Mouse (Mus musculus) midbrain, postnatal 0 days (tissue): ENCODE results near the gene Wnt16. TPM values are rescaled to one million over a fixed set of nuclear protein-coding genes. Genes with fewer than 3 reads are reported as not detected.

Source experiments
- ATAC-seq: fragments of 200-750 bp; cut with Nextera tagmentation; 2 replicates; pipeline ENCODE4 v1.8.0; 2017; ENCODE audit warnings: moderate number of reproducible peaks, mild to moderate bottlenecking, moderate TSS enrichment, moderate library complexity; ENCODE audit not compliant: low FRiP score
- DNase-seq: peaks from one replicate; pipeline ENCODE4 v3.0.0-alpha.2; 2015; ENCODE audit warnings: low spot score
- H3K27ac ChIP-seq: fragments of 300-500 bp; sonication (generic); 2 replicates; pipeline ENCODE4 v1.5.1; 2014; ENCODE audit warnings: low read depth, mild to moderate bottlenecking, low read length, mixed read lengths
- H3K27me3 ChIP-seq: fragments of 300-500 bp; sonication (generic); 2 replicates; pipeline ENCODE4 v1.6.1; 2014; ENCODE audit warnings: low read length, control low read depth, mixed read lengths; ENCODE audit not compliant: insufficient read depth
- H3K36me3 ChIP-seq: fragments of 300-500 bp; sonication (generic); 2 replicates; pipeline ENCODE4 v1.6.1; 2014; ENCODE audit warnings: low read length, control low read depth, mixed read lengths; ENCODE audit not compliant: insufficient read depth
- H3K4me1 ChIP-seq: fragments of 300-500 bp; sonication (generic); 2 replicates; pipeline ENCODE4 v1.6.1; 2014; ENCODE audit warnings: mild to moderate bottlenecking, control low read depth, antibody characterized with exemption, low read length, mixed read lengths; ENCODE audit not compliant: insufficient read depth
- H3K4me2 ChIP-seq: fragments of 300-500 bp; sonication (generic); 2 replicates; pipeline ENCODE4 v1.6.1; 2014; ENCODE audit warnings: low read depth, mild to moderate bottlenecking, low read length, mixed read lengths; ENCODE audit not compliant: poor library complexity, severe bottlenecking
- H3K4me3 ChIP-seq: fragments of 300-500 bp; sonication (generic); 2 replicates; pipeline ENCODE4 v1.5.1; 2014; ENCODE audit warnings: low read depth, mild to moderate bottlenecking, low read length, moderate library complexity
- H3K9ac ChIP-seq: fragments of 300-500 bp; sonication (generic); replicated peaks from 2 replicates; pipeline ENCODE4 v1.6.1; 2014; ENCODE audit warnings: mild to moderate bottlenecking, low read length, moderate library complexity, mixed read lengths; ENCODE audit not compliant: poor library complexity, severe bottlenecking
- H3K9me3 ChIP-seq: fragments of 300-500 bp; sonication (generic); 2 replicates; pipeline ENCODE4 v1.6.1; 2016; ENCODE audit warnings: low read length, control low read depth
- CTCF ChIP-seq: IDR thresholded peaks from 2 replicates; pipeline ENCODE4 v1.5.1; 2016; ENCODE audit warnings: antibody characterized with exemption, mild to moderate bottlenecking
- WGBS: fragments of 180-500 bp; shearing (Covaris S2); extraction: QIAGEN DNeasy Blood & Tissue Kit; methylation state at CpG from one replicate; pipeline ENCODE4 v1.1.7; 2014; 5-methylcytosine and 5-hydroxymethylcytosine counted together
- polyA plus RNA-seq: library from polyadenylated mRNA; unstranded; fragments of >200 nt; fragmentation: Nextera tagmentation; extraction: Ambion mirVana; gene quantifications from 2 replicates; pipeline ENCODE4 v1.2.1, GENCODE M21; 2015
- total RNA-seq: library from RNA; depleted of rRNA; stranded (reverse); fragments of >200 nt; gene quantifications from 2 replicates; pipeline ENCODE4 v1.2.3, GENCODE M21; 2014

The Wnt16 gene
- total and polyA plus RNA-seq, 2 experiments from 2014 or later: 0.75 to 2.0 TPM

GRCm38 (mm10) chr6:22266018-22266417, 22.0 kb upstream of the Wnt16 start:
- no peak for ATAC-seq
- no peak overlapping the region for H3K9ac ChIP-seq
- no peaks in the 10 kb centered on the region for H3K4me1 ChIP-seq
- H3K4me2 ChIP-seq: no peak overlapping the region
- H3K27me3 ChIP-seq: no peaks in the 10 kb centered on the region
- H3K4me3 ChIP-seq: no peak overlapping the region
- H3K9me3 ChIP-seq: no peaks in the 10 kb centered on the region
- TF ChIP-seq CTCF: no peak
- no peak overlapping the region for H3K27ac ChIP-seq
- 83% methylated on average over 4 of the region's 4 CpGs for WGBS
- H3K36me3 ChIP-seq: no peaks in the 10 kb centered on the region
- DNase-seq: no peak

GRCm38 (mm10) chr6:22267807-22268667, 20.0 kb upstream of the Wnt16 start:
- Histone ChIP-seq H3K36me3 (no peaks in the 10 kb centered on the region), H3K4me1 (no peaks in the 10 kb centered on the region), H3K4me2 (no peak overlapping the region), H3K9ac (no peak overlapping the region), H3K9me3 (no peaks in the 10 kb centered on the region), H3K4me3 (no peak overlapping the region), H3K27me3 (no peaks in the 10 kb centered on the region), H3K27ac (no peak overlapping the region)
- ATAC-seq (no peak), DNase-seq (no peak)
- 78% methylated on average over 5 of the region's 5 CpGs for WGBS
- TF ChIP-seq CTCF: no peak

- Histone ChIP-seq H3K4me2 (no peak overlapping the region), H3K4me1 (no peaks in the 10 kb centered on the region), H3K4me3 (no peak overlapping the region), H3K36me3 (no peaks in the 10 kb centered on the region), H3K9me3 (no peaks in the 10 kb centered on the region), H3K27me3 (no peaks in the 10 kb centered on the region), H3K9ac (no peak overlapping the region), H3K27ac (no peak overlapping the region)
- DNase-seq (no peak), ATAC-seq (no peak)
- no peak for TF ChIP-seq CTCF
Observed at GRCm38 (mm10) chr6:22268677-22269076, 19.4 kb upstream of the Wnt16 start.

GRCm38 (mm10) chr6:22269840-22270521, 18.0 kb upstream of the Wnt16 start:
- WGBS: 78% methylated on average over 8 of the region's 8 CpGs
- Histone ChIP-seq H3K36me3 (no peaks in the 10 kb centered on the region), H3K27ac (no peak overlapping the region), H3K4me3 (no peak overlapping the region), H3K4me1 (no peaks in the 10 kb centered on the region), H3K4me2 (no peak overlapping the region), H3K27me3 (no peaks in the 10 kb centered on the region), H3K9me3 (no peaks in the 10 kb centered on the region), H3K9ac (no peak overlapping the region)
- no peak for DNase-seq
- ATAC-seq: no peak
- TF ChIP-seq CTCF: no peak

GRCm38 (mm10) chr6:22277941-22278340, 10.1 kb upstream of the Wnt16 start:
- no peaks in the 10 kb centered on the region for H3K27me3 ChIP-seq
- DNase-seq: no peak

More at GRCm38 (mm10) chr6:22277941-22278340, 10.1 kb upstream of the Wnt16 start:
- H3K9me3 ChIP-seq: no peaks in the 10 kb centered on the region
- H3K9ac ChIP-seq: no peak overlapping the region
- TF ChIP-seq CTCF: no peak
- H3K4me3 ChIP-seq: no peak overlapping the region
- no peaks in the 10 kb centered on the region for H3K36me3 ChIP-seq
- H3K4me2 ChIP-seq: no peak overlapping the region
- no peak for ATAC-seq
- H3K4me1 ChIP-seq: no peaks in the 10 kb centered on the region
- WGBS: 92% methylated on average over 3 of the region's 3 CpGs
- H3K27ac ChIP-seq: no peak overlapping the region
